Mouse (Mus musculus) midbrain, embryonic 11.5 days (tissue): Measurements from ENCODE around the gene Ssxb1. TPM values are rescaled to one million over a fixed set of nuclear protein-coding genes. Genes with fewer than 3 reads are reported as not detected.
A peak's percentile ranks its signal among the peaks of the same experiment; 100 is the strongest.
"Not testable (repeated sequence)": the region's sequence is repeated elsewhere in the genome, so short reads cannot be mapped to it uniquely, and the experiment has no call there.

Source experiments
- ATAC-seq: fragments of 200-750 bp; cut with Nextera tagmentation; 2 replicates; pipeline ENCODE4 v1.8.0; 2017; ENCODE audit warnings: moderate TSS enrichment, moderate library complexity; ENCODE audit not compliant: low FRiP score
- DNase-seq: peaks from one replicate; pipeline ENCODE4 v3.0.0; 2015; ENCODE audit warnings: low spot score; ENCODE audit errors: missing footprints
- H3K27ac ChIP-seq: fragments of 300-500 bp; sonication (generic); 2 replicates; pipeline ENCODE4 v1.5.1; 2014; ENCODE audit warnings: low read depth, low read length
- H3K27me3 ChIP-seq: fragments of 300-500 bp; sonication (generic); 2 replicates; pipeline ENCODE4 v1.6.1; 2014; ENCODE audit warnings: mild to moderate bottlenecking, low read length, moderate library complexity, mixed read lengths; ENCODE audit not compliant: control insufficient read depth, insufficient read depth
- H3K36me3 ChIP-seq: fragments of 300-500 bp; sonication (generic); 2 replicates; pipeline ENCODE4 v1.6.1; 2014; ENCODE audit warnings: mild to moderate bottlenecking, low read length, moderate library complexity, mixed read lengths; ENCODE audit not compliant: control insufficient read depth, insufficient read depth
- H3K4me1 ChIP-seq: fragments of 300-500 bp; sonication (generic); 2 replicates; pipeline ENCODE4 v1.6.1; 2014; ENCODE audit warnings: low read length; ENCODE audit not compliant: control insufficient read depth, insufficient read depth
- H3K4me2 ChIP-seq: fragments of 300-500 bp; sonication (generic); 2 replicates; pipeline ENCODE4 v1.6.1; 2014; ENCODE audit warnings: mild to moderate bottlenecking, moderate library complexity
- H3K4me3 ChIP-seq: fragments of 300-500 bp; sonication (generic); 2 replicates; pipeline ENCODE4 v1.5.1; 2014; ENCODE audit warnings: low read depth, low read length
- H3K9ac ChIP-seq: fragments of 300-500 bp; sonication (generic); 2 replicates; pipeline ENCODE4 v1.6.1; 2014; ENCODE audit warnings: low read length
- H3K9me3 ChIP-seq: fragments of 300-500 bp; sonication (generic); 2 replicates; pipeline ENCODE4 v1.6.1; 2016; ENCODE audit warnings: low read length; ENCODE audit not compliant: control insufficient read depth
- WGBS: fragments of 180-500 bp; shearing (Covaris S2); extraction: QIAGEN DNeasy Blood & Tissue Kit; methylation state at CpG from one replicate; pipeline ENCODE4 v1.1.7; 2014; 5-methylcytosine and 5-hydroxymethylcytosine counted together
- polyA plus RNA-seq: library from polyadenylated mRNA; unstranded; fragments of >200 nt; fragmentation: Nextera tagmentation; extraction: Ambion mirVana; gene quantifications from 2 replicates; pipeline ENCODE4 v1.2.1, GENCODE M21; 2014

Ssxb1 gene
- polyA plus RNA-seq = not detected in 2 replicates

GRCm38 (mm10) chrX:8413005-8413404 lies at the start of gene Ssxb1:
Ssxb1 (plus strand) TSS chrX:8413305.
- not testable (repeated sequence) for H3K9me3 ChIP-seq, ATAC-seq, H3K4me1 ChIP-seq, H3K4me2 ChIP-seq, H3K36me3 ChIP-seq, H3K9ac ChIP-seq, H3K27me3 ChIP-seq, H3K4me3 ChIP-seq, H3K27ac ChIP-seq
- peak; percentile 10 for DNase-seq
- 19% methylated on average over 1 of the region's 1 CpGs for WGBS

- H3K27ac ChIP-seq, DNase-seq, H3K36me3 ChIP-seq, H3K4me2 ChIP-seq, H3K4me3 ChIP-seq, H3K4me1 ChIP-seq, H3K27me3 ChIP-seq, H3K9ac ChIP-seq, ATAC-seq, H3K9me3 ChIP-seq: not testable (repeated sequence)
- WGBS = 64% methylated on average over 1 of the region's 1 CpGs
Measured at GRCm38 (mm10) chrX:8366678-8367077, 46.4 kb upstream of the Ssxb1 start, which contains the start of gene Ssxb9. Ssxb9 (plus strand) TSS chrX:8366978.

- not testable (repeated sequence) for H3K27me3 ChIP-seq, H3K27ac ChIP-seq, H3K9ac ChIP-seq, H3K4me1 ChIP-seq, H3K4me2 ChIP-seq, ATAC-seq, DNase-seq, H3K4me3 ChIP-seq, H3K9me3 ChIP-seq, H3K36me3 ChIP-seq
- WGBS = 74% methylated on average over 2 of the region's 2 CpGs
Measured at GRCm38 (mm10) chrX:8461626-8462025, 48.5 kb downstream of the Ssxb1 start, which contains the start of gene Ssxb2. Ssxb2 (minus strand) TSS chrX:8461726.

Other genes starting within 250 kb of the Ssxb1 start
- gene Tbc1d25, start 237.1 kb upstream of the Ssxb1 start, polyA plus RNA-seq = 11.5 and 11.6 TPM in 2 replicates
- gene Ebp, start 219.8 kb upstream of the Ssxb1 start, polyA plus RNA-seq = 32.0 and 36.1 TPM in 2 replicates
- gene Porcn, start 206.8 kb upstream of the Ssxb1 start, polyA plus RNA-seq = 14.7 and 15.9 TPM in 2 replicates
- 40.2 and 44.3 TPM in 2 replicates for gene Ftsj1, start 160.9 kb upstream of the Ssxb1 start, polyA plus RNA-seq
- 5.2 and 5.3 TPM in 2 replicates for gene Slc38a5, start 142.2 kb upstream of the Ssxb1 start, polyA plus RNA-seq
- gene Ssxb10, start 85.9 kb upstream of the Ssxb1 start, polyA plus RNA-seq = not detected in 2 replicates
- gene Ssxb9, start 46.3 kb upstream of the Ssxb1 start, polyA plus RNA-seq = not detected in 2 replicates
- not detected in 2 replicates for gene Ssxb2, start 48.4 kb downstream of the Ssxb1 start, polyA plus RNA-seq
- not detected in 2 replicates for gene Gm14459, start 111.6 kb downstream of the Ssxb1 start, polyA plus RNA-seq
- not detected in 2 replicates for gene Ssxb6, start 134.9 kb downstream of the Ssxb1 start, polyA plus RNA-seq
- gene Ssxb3, start 178.5 kb downstream of the Ssxb1 start, polyA plus RNA-seq = not detected in 2 replicates